Mouse (Mus musculus): ENCODE measurements around the gene Tldc1.
A peak's percentile ranks its signal among the peaks of the same experiment; 100 is the strongest.

The Tldc1 gene

DNA sequence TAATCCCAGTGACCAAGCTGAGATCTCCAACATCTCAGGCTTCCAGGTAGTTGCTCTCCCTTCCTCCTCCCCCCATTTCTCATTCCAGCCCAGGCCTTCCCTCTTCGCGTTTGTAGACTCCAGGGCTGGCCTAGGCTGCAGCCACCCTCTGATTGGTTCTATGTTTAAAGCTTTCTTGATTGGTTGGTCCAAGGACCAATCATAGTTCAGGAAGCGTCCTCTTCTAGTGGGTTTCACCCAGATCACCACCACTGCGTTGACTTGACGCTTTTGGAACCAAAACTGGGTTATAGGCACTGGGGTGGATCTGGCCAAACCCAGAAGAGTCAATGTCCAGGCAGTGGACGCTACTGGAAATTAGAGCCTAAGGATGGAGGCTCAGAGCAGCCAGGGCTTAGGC is 55.9 kb downstream of the Tldc1 start:
- no peak for DNase-seq (ENCODE audit: low read depth, low spot score)

DNA sequence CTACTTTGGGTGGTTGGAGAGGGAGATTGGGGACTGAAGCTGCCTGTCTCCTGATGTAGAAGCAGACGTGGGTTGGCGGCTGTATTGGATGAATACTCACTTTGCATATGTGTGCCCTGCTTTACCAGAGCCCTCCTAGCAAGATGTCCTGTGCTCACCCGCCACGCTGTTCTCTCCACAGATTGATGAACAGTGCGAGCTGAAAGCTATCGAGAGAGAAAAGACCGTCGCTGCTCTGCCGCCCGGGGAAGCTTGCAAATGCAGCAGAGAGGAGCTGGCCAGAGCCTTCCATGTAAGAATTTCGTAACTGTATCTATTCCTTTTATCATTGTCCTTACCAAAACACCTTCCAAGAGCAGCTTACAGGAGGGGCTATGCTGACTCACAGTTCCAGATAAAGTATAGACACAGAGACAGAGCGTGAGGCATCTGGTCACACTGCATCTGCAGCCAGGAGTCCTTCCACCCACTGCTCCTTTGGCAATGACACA is 59.2 kb downstream of the Tldc1 start:
- DNase-seq (ENCODE audit: low read depth, low spot score): no peak

DNA sequence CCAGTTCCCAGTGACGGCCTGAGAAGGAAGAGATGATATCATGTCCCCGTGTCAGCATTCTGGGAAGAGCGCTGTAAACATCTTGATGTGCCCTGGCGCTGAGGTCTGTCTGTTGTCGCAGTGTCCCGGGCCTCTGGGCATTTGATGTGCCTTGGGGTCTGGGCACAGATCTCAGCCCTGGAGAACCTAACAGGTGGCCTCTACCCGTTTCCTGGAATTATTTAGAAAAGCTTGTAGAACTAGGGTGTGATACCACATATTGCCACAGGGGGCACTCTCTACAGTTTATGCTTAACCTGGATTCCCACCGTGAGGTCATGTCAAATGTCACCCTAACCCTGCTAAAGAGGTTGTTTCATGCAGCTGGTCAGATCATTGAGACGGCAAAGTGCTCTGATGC is 60.5 kb downstream of the Tldc1 start:
- DNase-seq (ENCODE audit: low read depth, low spot score): peak; percentile 34

DNA sequence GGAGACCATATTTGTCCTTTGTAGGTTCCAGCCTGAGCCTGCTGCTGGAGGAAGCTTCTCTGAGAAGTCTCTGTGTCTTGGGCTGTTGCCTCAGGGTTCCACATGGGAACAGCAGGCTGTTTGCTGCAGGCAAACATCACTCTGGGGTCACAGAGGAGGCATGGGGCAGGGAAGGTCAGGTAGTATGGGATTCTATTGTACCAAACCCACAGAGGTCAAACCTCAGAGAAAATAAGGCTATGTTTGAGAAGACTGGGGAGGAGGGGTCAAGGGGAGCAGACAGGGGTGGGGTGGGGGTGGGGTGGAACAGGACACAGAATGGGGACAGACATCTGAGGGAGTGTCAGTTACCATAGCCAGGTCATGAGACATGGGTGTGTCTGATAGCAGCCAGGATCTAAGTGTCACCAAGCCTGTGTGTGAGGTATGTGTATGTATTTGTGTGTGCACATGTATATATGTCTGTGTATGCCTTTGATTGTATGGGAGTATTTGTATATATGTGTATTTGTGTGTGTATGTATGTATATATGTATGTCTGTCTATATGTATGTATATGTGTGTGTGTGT is 61.4 kb downstream of the Tldc1 start:
- no peak for DNase-seq (ENCODE audit: low read depth, low spot score)

DNA sequence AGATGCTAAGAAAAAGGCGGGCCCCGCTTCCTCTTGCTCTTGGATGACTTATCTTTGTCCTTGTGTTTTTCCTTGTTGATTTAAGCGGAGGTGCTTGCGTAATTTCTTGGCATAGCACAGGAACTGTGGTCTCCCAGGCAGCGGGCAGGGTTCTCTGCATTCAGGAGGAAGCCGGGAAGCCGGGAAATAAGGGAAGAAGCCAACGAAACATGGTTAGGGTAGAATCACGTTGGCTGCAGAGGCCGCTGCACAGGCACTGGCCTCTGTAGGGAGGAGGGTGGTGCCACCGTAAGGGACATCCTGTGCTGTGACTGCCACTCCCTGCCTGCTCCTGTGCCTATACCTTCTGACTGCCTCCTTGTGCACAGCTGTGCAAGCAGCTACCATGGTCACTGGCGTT is 63.0 kb downstream of the Tldc1 start:
- peak; percentile 86 for DNase-seq (ENCODE audit: low read depth, low spot score)

DNA sequence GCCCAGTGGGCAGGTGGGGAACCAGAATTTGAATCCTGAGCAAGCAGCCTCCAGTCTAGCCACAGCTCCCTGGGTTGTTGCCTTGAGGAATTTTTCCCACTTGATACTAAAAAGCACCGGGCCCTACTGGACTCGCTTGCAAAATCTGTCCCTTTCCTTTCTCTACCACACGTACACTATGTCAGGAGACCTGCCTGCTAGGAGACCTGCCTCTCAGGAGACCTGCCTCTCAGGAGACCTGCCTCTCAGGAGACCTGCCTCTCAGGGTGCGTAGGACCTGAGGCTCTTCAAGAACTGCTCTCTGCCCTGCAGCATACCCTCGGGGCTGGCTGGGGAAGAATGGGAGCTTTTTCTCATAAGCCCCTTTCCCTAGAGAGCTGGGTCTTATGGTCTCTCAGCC is 64.8 kb downstream of the Tldc1 start:
- DNase-seq (ENCODE audit: low read depth, low spot score): no peak

DNA sequence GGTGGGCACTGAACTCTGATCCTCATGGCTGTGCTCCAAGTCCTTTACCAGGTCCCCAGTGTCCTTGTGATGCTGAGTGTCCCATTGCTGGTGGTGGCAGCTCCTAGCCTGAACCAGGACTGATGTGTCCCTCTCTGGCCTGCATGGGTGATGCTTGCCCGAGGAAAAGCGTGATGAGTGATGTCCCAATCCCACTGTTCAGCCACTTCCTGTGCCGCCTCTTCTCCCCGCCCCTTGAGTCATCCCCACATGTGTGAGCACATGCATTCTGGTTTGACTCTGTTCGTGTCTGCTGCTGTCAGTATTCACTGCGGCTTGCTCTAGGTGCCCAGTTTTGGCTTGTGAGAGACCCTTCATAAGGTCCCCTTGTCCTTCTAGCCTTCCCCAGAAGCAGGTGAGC is 66.0 kb downstream of the Tldc1 start:
- DNase-seq (ENCODE audit: low read depth, low spot score): peak; percentile 88

All from 3T3-L1 (cell line).